Mouse (Mus musculus) embryonic facial prominence, embryonic 11.5 days (tissue): ENCODE measurements around the gene Kdm5a. TPM values are rescaled to one million over a fixed set of nuclear protein-coding genes. Genes with fewer than 3 reads are reported as not detected.

Experiments used
- ATAC-seq: fragments of 200-750 bp; cut with Nextera tagmentation; replicated peaks from 2 replicates; pipeline ENCODE4 v1.8.0; 2017; ENCODE audit warnings: low read depth; ENCODE audit not compliant: insufficient number of reproducible peaks, low FRiP score, low TSS enrichment
- DNase-seq: peaks from one replicate; pipeline ENCODE4 v3.0.0-alpha.2; 2015; ENCODE audit warnings: low spot score
- H3K27ac ChIP-seq: fragments of 300-500 bp; sonication (generic); replicated peaks from 2 replicates; pipeline ENCODE4 v1.5.1; 2014; ENCODE audit warnings: mild to moderate bottlenecking, low read depth, low read length, control low read depth
- H3K27me3 ChIP-seq: fragments of 300-500 bp; sonication (generic); 2 replicates; pipeline ENCODE4 v1.6.1; 2014; ENCODE audit warnings: mild to moderate bottlenecking, low read length, moderate library complexity, mixed read lengths; ENCODE audit not compliant: control insufficient read depth, insufficient read depth
- H3K36me3 ChIP-seq: fragments of 300-500 bp; sonication (generic); replicated peaks from 2 replicates; pipeline ENCODE4 v1.6.1; 2014; ENCODE audit warnings: low read depth, mild to moderate bottlenecking, low read length, moderate library complexity, mixed read lengths; ENCODE audit not compliant: control insufficient read depth, insufficient read depth
- H3K4me1 ChIP-seq: fragments of 300-500 bp; sonication (generic); 2 replicates; pipeline ENCODE4 v1.6.1; 2014; ENCODE audit warnings: low read length, mixed read lengths; ENCODE audit not compliant: control insufficient read depth, insufficient read depth
- H3K4me2 ChIP-seq: fragments of 300-500 bp; sonication (generic); 2 replicates; pipeline ENCODE4 v1.6.1; 2014; ENCODE audit warnings: low read depth, mild to moderate bottlenecking, control low read depth, low read length, moderate library complexity
- H3K4me3 ChIP-seq: fragments of 300-500 bp; sonication (generic); 2 replicates; pipeline ENCODE4 v1.5.1; 2014; ENCODE audit warnings: low read depth, low read length, control low read depth
- H3K9ac ChIP-seq: fragments of 300-500 bp; sonication (generic); replicated peaks from 2 replicates; pipeline ENCODE4 v1.6.1; 2014; ENCODE audit warnings: mild to moderate bottlenecking, control low read depth, low read length
- H3K9me3 ChIP-seq: fragments of 300-500 bp; sonication (generic); replicated peaks from 2 replicates; pipeline ENCODE4 v1.6.1; 2016; ENCODE audit warnings: mild to moderate bottlenecking, low read length, inconsistent platforms, mixed read lengths; ENCODE audit not compliant: control insufficient read depth
- WGBS: fragments of 180-500 bp; shearing (Covaris S2); extraction: QIAGEN DNeasy Blood & Tissue Kit; methylation state at CpG from one replicate; pipeline ENCODE4 v1.1.7; 2014; 5-methylcytosine and 5-hydroxymethylcytosine counted together
- polyA plus RNA-seq: library from polyadenylated mRNA; unstranded; fragments of >200 nt; fragmentation: Nextera tagmentation; extraction: Ambion mirVana; gene quantifications from 2 replicates; pipeline ENCODE4 v1.2.1, GENCODE M21; 2014

Kdm5a gene
- polyA plus RNA-seq, 1 experiment from 2014 or later = 54.5 TPM

DNA sequence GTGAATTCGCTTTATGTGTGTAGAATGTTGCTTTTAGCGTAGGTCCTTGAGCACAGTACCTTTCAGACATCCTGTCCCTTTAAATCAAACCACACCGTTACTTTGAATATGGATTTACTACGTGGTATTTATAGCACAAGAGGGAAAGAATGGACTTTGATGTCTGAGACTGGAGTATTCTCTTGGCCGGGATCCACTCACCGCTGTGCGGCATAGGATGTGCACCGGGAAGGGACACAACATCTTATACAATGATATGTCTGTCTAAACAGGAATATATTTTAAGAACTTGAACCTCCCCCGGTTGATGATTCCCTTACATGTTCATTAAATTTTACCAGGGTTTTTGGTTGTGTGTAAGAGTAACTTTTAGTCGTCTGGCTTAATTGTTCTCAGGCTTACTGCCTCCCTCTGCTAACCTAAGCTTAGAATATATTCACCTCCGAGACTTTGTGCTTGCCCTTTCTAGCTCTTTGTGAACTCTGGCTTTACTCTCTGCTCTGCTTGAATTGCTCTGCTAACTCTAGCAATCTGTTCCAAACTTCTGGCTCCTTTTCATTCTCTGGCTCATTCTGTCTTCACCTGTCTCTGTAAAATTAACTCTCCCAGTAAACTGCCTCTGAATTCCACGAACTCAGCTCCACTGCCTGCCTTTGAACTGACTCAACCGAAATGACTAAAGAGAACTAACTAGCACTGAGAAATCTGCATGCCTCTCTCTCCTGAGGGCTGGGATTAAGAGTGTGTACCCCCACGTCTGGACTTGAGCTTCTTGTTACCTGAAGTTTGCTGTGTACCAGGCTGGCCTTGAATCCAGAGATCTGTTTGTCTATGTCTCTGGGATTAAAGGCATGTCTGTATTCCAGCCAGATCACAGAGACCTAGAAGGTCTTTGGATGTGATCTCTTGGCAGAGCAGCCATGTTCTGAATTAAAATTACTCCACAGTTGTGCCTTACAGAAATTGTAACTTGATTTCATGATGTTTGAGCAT is 79.7 kb downstream of the Kdm5a start:
- Histone ChIP-seq H3K4me3 (no peak overlapping the region), H3K9me3 (no peaks in the 10 kb centered on the region), H3K4me1 (no peaks in the 10 kb centered on the region), H3K27ac (no peak overlapping the region), H3K4me2 (no peak overlapping the region), H3K9ac (no peak overlapping the region), H3K36me3 (peaks cover 4% of the 10 kb centered on the region; the same call in 1 of the 2 replicates), H3K27me3 (no peaks in the 10 kb centered on the region)
- DNase-seq = no peak
- ATAC-seq = no peak
- WGBS = 90% methylated on average over 14 of the region's 14 CpGs

DNA sequence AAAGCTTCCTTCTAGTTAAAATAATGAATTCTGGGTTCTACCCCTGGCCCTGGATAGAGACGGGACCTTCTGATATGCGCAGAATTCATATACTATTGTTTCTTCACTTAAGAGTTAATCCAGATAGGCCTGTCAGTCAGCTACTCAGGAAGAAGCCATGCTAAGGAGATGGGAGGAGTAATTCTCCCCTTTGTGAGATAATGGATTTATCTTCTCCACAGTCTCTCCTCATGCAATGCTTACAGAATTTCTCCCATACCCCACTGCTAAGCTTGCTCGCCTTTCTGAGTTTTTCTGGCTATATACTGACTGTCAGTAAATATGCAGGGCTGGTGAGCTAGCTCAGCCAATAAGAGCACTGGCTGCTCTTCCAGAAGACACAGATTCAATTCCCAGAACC is 86.3 kb downstream of the Kdm5a start:
- H3K9me3 ChIP-seq = no peaks in the 10 kb centered on the region
- WGBS = 85% methylated on average over 3 of the region's 3 CpGs
- no peak overlapping the region for H3K4me3 ChIP-seq
- no peak for DNase-seq
- H3K4me2 ChIP-seq = no peak overlapping the region
- H3K27ac ChIP-seq = no peak overlapping the region
- no peak for ATAC-seq
- no peak overlapping the region for H3K9ac ChIP-seq
- no peaks in the 10 kb centered on the region for H3K36me3 ChIP-seq
- H3K27me3 ChIP-seq = no peaks in the 10 kb centered on the region; the same call in 1 of the 2 replicates
- no peaks in the 10 kb centered on the region for H3K4me1 ChIP-seq

DNA sequence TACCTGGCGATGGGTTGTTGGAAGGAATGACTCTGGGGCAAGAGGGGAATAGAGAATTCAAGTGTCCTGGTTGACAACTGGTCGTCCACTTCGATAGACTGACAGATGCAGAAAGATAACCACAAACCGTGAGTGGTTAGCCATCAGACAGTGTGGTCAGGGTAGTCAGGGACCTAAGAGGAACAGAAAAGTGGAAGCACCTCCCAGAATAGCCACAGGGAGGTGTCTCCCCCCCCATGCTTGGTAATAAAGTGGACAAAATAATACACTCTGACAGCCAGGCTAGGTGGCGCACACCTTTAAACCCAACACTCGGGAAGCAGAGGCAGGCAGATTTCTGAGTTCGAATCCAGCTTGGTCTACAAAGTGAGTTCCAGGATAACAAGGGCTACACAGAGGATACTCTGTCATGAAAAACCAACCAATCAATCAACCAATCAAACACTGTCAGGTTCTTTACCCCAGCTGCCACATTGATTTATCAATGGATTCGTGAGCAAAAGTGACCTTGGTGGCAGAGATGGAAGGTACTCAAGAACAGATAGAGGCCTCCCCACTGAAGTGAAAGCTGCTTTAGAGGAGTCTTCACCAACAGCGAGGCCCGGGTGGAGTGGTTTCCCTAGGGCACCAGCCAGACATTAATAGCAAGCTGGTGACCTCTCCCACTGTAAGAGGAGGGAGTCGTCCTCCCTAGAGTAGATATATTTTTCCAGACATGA is 88.6 kb downstream of the Kdm5a start:
- H3K36me3 ChIP-seq = no peaks in the 10 kb centered on the region
- H3K4me2 ChIP-seq = no peak overlapping the region
- no peak overlapping the region for H3K4me3 ChIP-seq
- H3K9me3 ChIP-seq = no peaks in the 10 kb centered on the region
- H3K27me3 ChIP-seq = no peaks in the 10 kb centered on the region; the same call in 1 of the 2 replicates
- DNase-seq (no peak), ATAC-seq (no peak)
- H3K27ac ChIP-seq = no peak overlapping the region
- H3K4me1 ChIP-seq = no peaks in the 10 kb centered on the region
- no peak overlapping the region for H3K9ac ChIP-seq
- WGBS = 86% methylated on average over 11 of the region's 11 CpGs

DNA sequence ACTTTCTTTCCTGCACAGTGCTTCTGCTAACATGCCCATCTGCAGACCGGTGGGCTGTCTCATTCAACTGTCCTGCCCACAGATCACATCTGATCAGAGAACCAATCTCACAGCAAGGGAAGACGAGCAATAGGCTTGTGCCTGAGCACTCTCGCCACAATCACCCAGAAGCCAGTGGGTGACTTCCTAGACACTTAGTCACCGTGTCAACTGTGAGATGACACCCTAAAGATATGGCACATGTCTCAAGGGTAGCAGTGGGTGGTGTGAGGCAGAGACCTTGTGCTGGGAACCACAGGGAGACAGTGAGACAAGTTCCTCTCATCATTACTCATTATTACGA is 89.2 kb downstream of the Kdm5a start:
- Histone ChIP-seq H3K36me3 (no peaks in the 10 kb centered on the region), H3K9ac (no peak overlapping the region), H3K4me2 (no peak overlapping the region), H3K4me3 (no peak overlapping the region), H3K9me3 (no peaks in the 10 kb centered on the region), H3K27ac (no peak overlapping the region), H3K27me3 (no peaks in the 10 kb centered on the region; the same call in 1 of the 2 replicates), H3K4me1 (no peaks in the 10 kb centered on the region)
- no peak for DNase-seq
- 88% methylated on average over 5 of the region's 5 CpGs for WGBS
- ATAC-seq = no peak

DNA sequence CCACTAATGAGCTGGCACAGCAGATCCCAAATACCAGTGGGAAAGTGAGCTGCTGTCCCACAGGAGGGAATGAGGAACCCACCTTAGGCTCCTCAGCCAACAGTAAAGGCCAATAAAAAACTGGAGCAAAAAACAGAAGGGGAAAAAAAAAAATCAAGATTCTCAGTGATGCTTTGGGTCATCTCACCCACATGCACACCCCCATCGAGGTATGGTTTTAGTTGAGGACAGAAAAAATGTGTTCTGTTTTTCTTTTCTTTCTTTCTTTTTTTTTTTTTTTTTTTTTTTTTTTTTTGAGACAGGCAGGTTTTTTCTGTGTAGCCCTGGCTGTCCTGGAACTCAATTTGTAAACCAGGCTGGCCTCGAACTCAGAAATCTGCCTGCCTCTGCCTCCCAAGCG is 89.6 kb downstream of the Kdm5a start:
- H3K27me3 ChIP-seq = no peaks in the 10 kb centered on the region; the same call in 1 of the 2 replicates
- WGBS = 92% methylated on average over 3 of the region's 3 CpGs
- H3K4me1 ChIP-seq = no peaks in the 10 kb centered on the region
- no peak overlapping the region for H3K9ac ChIP-seq
- no peak for ATAC-seq
- no peak overlapping the region for H3K27ac ChIP-seq
- H3K9me3 ChIP-seq = no peaks in the 10 kb centered on the region
- no peak for DNase-seq
- no peak overlapping the region for H3K4me2 ChIP-seq
- no peak overlapping the region for H3K4me3 ChIP-seq
- H3K36me3 ChIP-seq = no peaks in the 10 kb centered on the region

DNA sequence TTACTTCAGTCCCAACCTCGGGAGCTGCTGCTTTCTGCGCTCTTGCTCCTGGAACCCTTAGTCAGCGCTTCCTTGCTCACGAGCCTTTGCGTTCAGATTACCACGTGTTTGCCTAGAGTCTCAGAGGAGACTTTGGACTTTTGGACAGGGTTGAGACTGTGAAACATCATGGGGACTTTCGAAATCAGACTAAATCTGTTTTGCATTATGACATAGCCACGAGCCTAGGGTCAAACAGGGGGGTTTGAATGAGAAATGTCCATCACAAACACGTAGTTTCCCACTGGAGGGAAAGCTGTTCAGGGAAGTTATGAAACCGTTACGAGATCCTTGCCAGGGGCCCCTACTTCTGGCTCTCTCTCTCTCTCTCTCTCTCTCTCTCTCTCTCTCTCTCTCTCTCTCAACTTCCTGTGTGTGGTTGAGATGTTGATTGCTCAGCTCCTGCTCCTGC is 90.7 kb downstream of the Kdm5a start:
- Histone ChIP-seq H3K4me1 (no peaks in the 10 kb centered on the region), H3K27me3 (no peaks in the 10 kb centered on the region; the same call in 1 of the 2 replicates), H3K36me3 (no peaks in the 10 kb centered on the region), H3K9me3 (no peaks in the 10 kb centered on the region), H3K4me3 (no peak overlapping the region), H3K4me2 (no peak overlapping the region), H3K9ac (no peak overlapping the region), H3K27ac (no peak overlapping the region)
- no peak for ATAC-seq
- DNase-seq = peak; percentile 48
- WGBS = 43% methylated on average over 11 of the region's 11 CpGs

DNA sequence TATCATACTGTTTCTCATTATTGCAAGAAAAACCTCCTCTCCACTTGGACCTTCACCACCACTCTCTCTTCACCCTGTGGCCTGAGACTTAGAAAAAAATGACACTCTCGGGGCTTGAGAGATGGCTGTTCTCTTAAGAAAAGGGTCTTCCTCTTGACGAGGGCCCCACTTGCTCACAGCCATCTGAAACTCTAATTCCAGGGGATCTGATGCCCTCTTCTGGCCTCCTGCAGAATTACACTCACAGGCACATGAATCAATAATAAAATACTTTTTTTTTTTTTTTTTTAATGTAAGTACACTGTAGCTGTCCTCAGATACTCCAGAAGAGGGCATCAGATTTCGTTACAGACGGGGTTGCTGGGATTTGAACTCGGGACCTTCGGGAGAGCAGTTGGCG is 93.2 kb downstream of the Kdm5a start:
- peaks cover 8% of the 10 kb centered on the region for H3K27me3 ChIP-seq
- H3K9me3 ChIP-seq = no peaks in the 10 kb centered on the region
- WGBS = 68% methylated on average over 7 of the region's 7 CpGs
- H3K36me3 ChIP-seq = no peaks in the 10 kb centered on the region
- ATAC-seq (no peak), DNase-seq (no peak)
- H3K4me1 ChIP-seq = no peaks in the 10 kb centered on the region
- no peak overlapping the region for H3K9ac ChIP-seq
- no peak overlapping the region for H3K4me3 ChIP-seq
- no peak overlapping the region for H3K27ac ChIP-seq
- H3K4me2 ChIP-seq = no peak overlapping the region

DNA sequence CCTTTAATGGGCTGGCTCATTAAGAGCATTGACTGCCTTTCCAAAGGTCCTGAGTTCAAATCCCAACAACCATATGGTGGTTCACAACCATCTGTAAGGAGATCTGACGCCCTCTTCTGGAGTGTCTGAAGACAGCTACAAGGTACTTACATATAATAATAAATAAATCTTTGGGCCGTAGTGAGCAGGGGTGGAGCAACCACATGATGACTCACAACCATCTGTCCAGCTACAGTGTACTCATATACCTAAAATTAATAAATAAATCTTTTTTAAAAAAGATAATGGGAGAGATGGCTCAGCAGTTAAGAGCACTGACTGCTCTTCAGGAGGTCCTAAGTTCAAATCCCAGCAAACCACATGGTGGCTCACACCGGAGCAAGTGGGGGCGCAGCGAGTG is 93.8 kb downstream of the Kdm5a start:
- no peak overlapping the region for H3K4me2 ChIP-seq
- no peak overlapping the region for H3K4me3 ChIP-seq
- H3K27me3 ChIP-seq = peaks cover 11% of the 10 kb centered on the region
- no peak overlapping the region for H3K27ac ChIP-seq
- H3K9ac ChIP-seq = no peak overlapping the region
- H3K4me1 ChIP-seq = no peaks in the 10 kb centered on the region
- DNase-seq (no peak), ATAC-seq (no peak)
- no peaks in the 10 kb centered on the region for H3K9me3 ChIP-seq
- no peaks in the 10 kb centered on the region for H3K36me3 ChIP-seq
- WGBS = 96% methylated on average over 5 of the region's 5 CpGs
